Mouse (Mus musculus): Measurements from ENCODE around the gene Irgc1. TPM values are rescaled to one million over a fixed set of nuclear protein-coding genes. Genes with fewer than 3 reads are reported as not detected.

Gene Irgc1
- not detected in 2 replicates for polyA plus RNA-seq (2014; fragmentation: Nextera tagmentation; extraction: Ambion mirVana)

DNA sequence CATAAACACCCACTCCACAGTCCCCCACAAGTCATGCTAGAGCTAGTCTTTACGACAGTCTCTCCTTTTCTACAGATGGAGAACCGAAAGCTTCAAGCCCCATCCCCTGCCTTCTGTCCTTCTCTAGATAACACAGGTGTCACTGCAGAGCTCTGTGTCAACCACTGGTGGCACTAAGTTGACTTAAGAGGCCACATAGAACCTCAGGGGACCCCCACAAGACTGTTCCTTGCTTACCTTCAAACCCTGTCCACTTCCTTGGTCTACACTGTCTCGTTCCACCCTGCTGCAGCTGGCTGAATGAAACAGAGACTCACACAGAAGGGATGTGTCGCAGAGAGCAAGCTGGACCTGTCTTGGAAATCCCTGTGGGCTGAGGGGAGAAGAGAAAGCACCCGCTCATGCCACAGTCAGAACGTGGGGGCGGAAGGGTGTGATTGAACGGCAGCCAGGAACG lies at the start of gene Irgc1:
TSS of gene Irgc1 (minus strand) at position 443 of the 457 bp plus-strand sequence.
- H3K9me3 ChIP-seq (ENCODE audit: control insufficient read depth, low read length), result no peaks in the 10 kb centered on the region
- no peak within 1 kb of the TSS for H3K27ac ChIP-seq (replicated peaks in 1 of 2; ENCODE audit: control insufficient read depth in 1 of 2, insufficient read depth in 1 of 2, low read depth in 2 of 2, low read length in 2 of 2)
- no peaks in the 10 kb centered on the region for H3K4me1 ChIP-seq (ENCODE audit: control insufficient read depth in 2 of 2, insufficient read depth in 2 of 2, low read length in 2 of 2)
- no peak within 1 kb of the TSS for H3K4me2 ChIP-seq (ENCODE audit: low read length)
- no peaks in the 10 kb centered on the region for H3K27me3 ChIP-seq (ENCODE audit: control insufficient read depth, insufficient read depth, low read length)
- H3K9ac ChIP-seq (ENCODE audit: low read length), result no peak within 1 kb of the TSS
- ATAC-seq (ENCODE audit: insufficient number of reproducible peaks, insufficient read depth, low FRiP score, low read depth), result no peak
- WGBS, result 64% methylated on average over 9 of the region's 9 CpGs
- no peaks in the 10 kb centered on the region for H3K36me3 ChIP-seq (ENCODE audit: control insufficient read depth, insufficient read depth, low read length)
- H3K4me3 ChIP-seq (ENCODE audit: control insufficient read depth in 1 of 2, insufficient read depth in 1 of 2, low read depth in 1 of 2, low read length in 2 of 2), result no peak within 1 kb of the TSS

- Histone ChIP-seq H3K9me3 (ENCODE audit: control insufficient read depth, low read length) (peaks cover 5% of the 10 kb centered on the region), H3K9ac (ENCODE audit: low read length) (no peak overlapping the region), H3K36me3 (ENCODE audit: control insufficient read depth, insufficient read depth, low read length) (no peaks in the 10 kb centered on the region), H3K27ac (replicated peaks in 1 of 2; ENCODE audit: control insufficient read depth in 1 of 2, insufficient read depth in 1 of 2, low read depth in 2 of 2, low read length in 2 of 2) (no peak overlapping the region), H3K4me2 (ENCODE audit: low read length) (no peak overlapping the region), H3K4me3 (ENCODE audit: control insufficient read depth in 1 of 2, insufficient read depth in 1 of 2, low read depth in 1 of 2, low read length in 2 of 2) (no peak overlapping the region), H3K4me1 (ENCODE audit: control insufficient read depth in 2 of 2, insufficient read depth in 2 of 2, low read length in 2 of 2) (peaks cover 17 to 31% of the 10 kb centered on the region in 2 experiments), H3K27me3 (ENCODE audit: control insufficient read depth, insufficient read depth, low read length) (peaks cover 67% of the 10 kb centered on the region)
- ATAC-seq (ENCODE audit: insufficient number of reproducible peaks, insufficient read depth, low FRiP score, low read depth), result no peak
- 37% methylated on average over 21 of the region's 21 CpGs for WGBS
These were observed 49.4 kb upstream of the Irgc1 start for GRCm38 (mm10) chr7:24501492-24501891.

DNA sequence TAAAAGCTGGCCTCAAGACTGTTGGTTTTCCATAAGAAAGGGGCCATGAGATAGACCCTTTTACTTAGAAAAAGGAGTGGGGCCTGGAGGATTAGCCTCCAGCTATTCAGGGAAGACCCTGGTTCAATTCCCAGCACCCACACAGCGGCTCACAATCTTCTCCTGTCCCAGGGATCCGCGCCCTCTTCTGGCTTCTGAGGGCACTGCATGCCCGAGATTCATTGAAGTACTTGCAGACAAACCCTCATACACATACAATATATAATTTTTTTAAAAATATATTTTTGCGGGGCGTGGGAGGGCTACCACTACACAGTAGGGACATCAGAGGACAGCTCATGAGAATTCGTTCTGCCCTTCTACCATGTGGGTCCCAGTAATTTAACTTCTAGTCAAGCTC lies 48.8 kb upstream of the Irgc1 start:
- H3K9me3 ChIP-seq (ENCODE audit: control insufficient read depth, low read length), result peaks cover 5% of the 10 kb centered on the region
- peaks cover 16 to 28% of the 10 kb centered on the region in 2 experiments for H3K4me1 ChIP-seq (ENCODE audit: control insufficient read depth in 2 of 2, insufficient read depth in 2 of 2, low read length in 2 of 2)
- 19% methylated on average over 7 of the region's 7 CpGs for WGBS
- no peak for ATAC-seq (ENCODE audit: insufficient number of reproducible peaks, insufficient read depth, low FRiP score, low read depth)
- H3K9ac ChIP-seq (ENCODE audit: low read length), result no peak overlapping the region
- no peaks in the 10 kb centered on the region for H3K36me3 ChIP-seq (ENCODE audit: control insufficient read depth, insufficient read depth, low read length)
- H3K27ac ChIP-seq (replicated peaks in 1 of 2; ENCODE audit: control insufficient read depth in 1 of 2, insufficient read depth in 1 of 2, low read depth in 2 of 2, low read length in 2 of 2), result no peak overlapping the region
- H3K27me3 ChIP-seq (ENCODE audit: control insufficient read depth, insufficient read depth, low read length), result peaks cover 67% of the 10 kb centered on the region
- H3K4me3 ChIP-seq (ENCODE audit: control insufficient read depth in 1 of 2, insufficient read depth in 1 of 2, low read depth in 1 of 2, low read length in 2 of 2), result 0 out of 4 replicates have a peak overlapping the region, but pooled peaks of 1 of the 2 experiments have one; percentile 34
- H3K4me2 ChIP-seq (ENCODE audit: low read length), result no peak overlapping the region

- peak overlapping the region; percentile 66 for H3K4me2 ChIP-seq (ENCODE audit: low read length)
- H3K4me3 ChIP-seq (ENCODE audit: control insufficient read depth in 1 of 2, insufficient read depth in 1 of 2, low read depth in 1 of 2, low read length in 2 of 2), result peak overlapping the region; percentile 30 to 34; a peak in 3 of 4 replicates
- peak overlapping the region; percentile 27 for H3K9ac ChIP-seq (ENCODE audit: low read length)
- H3K27ac ChIP-seq (replicated peaks in 1 of 2; ENCODE audit: control insufficient read depth in 1 of 2, insufficient read depth in 1 of 2, low read depth in 2 of 2, low read length in 2 of 2), result no peak overlapping the region
- 9% methylated on average over 43 of the region's 43 CpGs for WGBS
- no peak for ATAC-seq (ENCODE audit: insufficient number of reproducible peaks, insufficient read depth, low FRiP score, low read depth)
- H3K36me3 ChIP-seq (ENCODE audit: control insufficient read depth, insufficient read depth, low read length), result no peaks in the 10 kb centered on the region
- peaks cover 67% of the 10 kb centered on the region for H3K27me3 ChIP-seq (ENCODE audit: control insufficient read depth, insufficient read depth, low read length)
- peaks cover 9 to 19% of the 10 kb centered on the region in 2 experiments; a peak in 3 of 4 replicates for H3K4me1 ChIP-seq (ENCODE audit: control insufficient read depth in 2 of 2, insufficient read depth in 2 of 2, low read length in 2 of 2)
- H3K9me3 ChIP-seq (ENCODE audit: control insufficient read depth, low read length), result peaks cover 5% of the 10 kb centered on the region
These were observed 47.9 kb upstream of the Irgc1 start for GRCm38 (mm10) chr7:24499856-24500577.

- no peaks in the 10 kb centered on the region for H3K36me3 ChIP-seq (ENCODE audit: control insufficient read depth, insufficient read depth, low read length)
- no peak overlapping the region for H3K4me2 ChIP-seq (ENCODE audit: low read length)
- ATAC-seq (ENCODE audit: insufficient number of reproducible peaks, insufficient read depth, low FRiP score, low read depth), result no peak
- H3K27ac ChIP-seq (replicated peaks in 1 of 2; ENCODE audit: control insufficient read depth in 1 of 2, insufficient read depth in 1 of 2, low read depth in 2 of 2, low read length in 2 of 2), result no peak overlapping the region
- peaks cover 13% of the 10 kb centered on the region; the same call in 1 of the 2 replicates for H3K27me3 ChIP-seq (ENCODE audit: control insufficient read depth, insufficient read depth, low read length)
- H3K4me3 ChIP-seq (ENCODE audit: control insufficient read depth in 1 of 2, insufficient read depth in 1 of 2, low read depth in 1 of 2, low read length in 2 of 2), result no peak overlapping the region
- H3K9me3 ChIP-seq (ENCODE audit: control insufficient read depth, low read length), result no peaks in the 10 kb centered on the region
- H3K9ac ChIP-seq (ENCODE audit: low read length), result no peak overlapping the region
- WGBS, result 79% methylated on average over 8 of the region's 8 CpGs
- H3K4me1 ChIP-seq (ENCODE audit: control insufficient read depth in 2 of 2, insufficient read depth in 2 of 2, low read length in 2 of 2), result no peaks in the 10 kb centered on the region
These were observed 36.2 kb upstream of the Irgc1 start for GRCm38 (mm10) chr7:24488303-24488702.

DNA sequence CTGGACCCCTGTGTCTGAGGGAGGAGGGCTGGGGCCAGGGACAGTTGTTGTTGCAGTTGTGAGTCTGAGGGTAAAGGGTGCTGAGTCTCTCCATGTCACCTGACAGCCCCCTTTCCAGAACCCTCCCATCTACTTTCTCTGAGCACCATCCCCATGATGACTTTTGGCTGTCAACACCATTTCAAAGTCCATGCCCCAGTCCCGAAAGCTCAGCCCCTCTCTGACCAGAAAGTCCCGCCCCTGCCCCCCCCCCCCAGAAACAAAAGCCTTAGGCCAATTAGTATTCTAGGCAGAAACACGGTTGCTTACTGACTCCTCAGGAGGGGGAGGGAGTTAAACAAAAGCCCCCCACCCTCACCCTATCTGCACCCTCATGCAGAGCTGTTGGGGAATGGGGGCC lies 35.3 kb upstream of the Irgc1 start:
- 22% methylated on average over 3 of the region's 3 CpGs for WGBS
- Histone ChIP-seq H3K27ac (replicated peaks in 1 of 2; ENCODE audit: control insufficient read depth in 1 of 2, insufficient read depth in 1 of 2, low read depth in 2 of 2, low read length in 2 of 2) (no peak overlapping the region), H3K27me3 (ENCODE audit: control insufficient read depth, insufficient read depth, low read length) (peaks cover 21% of the 10 kb centered on the region), H3K9ac (ENCODE audit: low read length) (no peak overlapping the region), H3K4me3 (ENCODE audit: control insufficient read depth in 1 of 2, insufficient read depth in 1 of 2, low read depth in 1 of 2, low read length in 2 of 2) (no peak overlapping the region), H3K4me2 (ENCODE audit: low read length) (no peak overlapping the region), H3K4me1 (ENCODE audit: control insufficient read depth in 2 of 2, insufficient read depth in 2 of 2, low read length in 2 of 2) (no peaks in the 10 kb centered on the region), H3K9me3 (ENCODE audit: control insufficient read depth, low read length) (no peaks in the 10 kb centered on the region), H3K36me3 (ENCODE audit: control insufficient read depth, insufficient read depth, low read length) (no peaks in the 10 kb centered on the region)
- ATAC-seq (ENCODE audit: insufficient number of reproducible peaks, insufficient read depth, low FRiP score, low read depth), result no peak

DNA sequence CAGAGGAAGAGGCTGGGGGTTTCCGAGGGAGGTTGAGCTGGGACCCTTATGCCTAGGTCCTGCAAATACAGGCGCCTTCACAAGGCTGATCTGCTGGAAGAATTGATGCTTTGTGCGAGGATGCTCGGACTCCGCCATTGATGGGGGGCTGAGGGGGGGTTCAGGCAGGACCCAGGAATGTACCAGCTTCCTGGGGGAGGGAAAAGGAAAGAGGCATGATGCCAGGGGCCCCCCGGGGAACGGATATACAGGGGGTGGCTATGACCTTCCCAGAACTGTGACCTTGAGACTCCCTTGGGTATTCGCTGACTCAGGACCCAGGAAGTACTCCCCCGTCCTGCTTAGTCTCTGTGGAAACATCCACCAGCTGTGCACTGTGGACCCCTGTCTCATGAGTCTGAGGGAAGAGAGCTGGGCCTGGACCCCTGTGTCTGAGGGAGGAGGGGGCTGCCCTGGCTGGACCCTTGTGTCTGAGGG lies 34.6 kb upstream of the Irgc1 start:
- peaks cover 0 to 4% of the 10 kb centered on the region in 2 experiments; a peak in 1 of 4 replicates for H3K4me1 ChIP-seq (ENCODE audit: control insufficient read depth in 2 of 2, insufficient read depth in 2 of 2, low read length in 2 of 2)
- H3K4me3 ChIP-seq (ENCODE audit: control insufficient read depth in 1 of 2, insufficient read depth in 1 of 2, low read depth in 1 of 2, low read length in 2 of 2), result no peak overlapping the region
- no peak overlapping the region for H3K27ac ChIP-seq (replicated peaks in 1 of 2; ENCODE audit: control insufficient read depth in 1 of 2, insufficient read depth in 1 of 2, low read depth in 2 of 2, low read length in 2 of 2)
- H3K36me3 ChIP-seq (ENCODE audit: control insufficient read depth, insufficient read depth, low read length), result no peaks in the 10 kb centered on the region
- H3K27me3 ChIP-seq (ENCODE audit: control insufficient read depth, insufficient read depth, low read length), result peaks cover 21% of the 10 kb centered on the region
- no peak overlapping the region for H3K9ac ChIP-seq (ENCODE audit: low read length)
- WGBS, result 73% methylated on average over 9 of the region's 9 CpGs
- no peaks in the 10 kb centered on the region for H3K9me3 ChIP-seq (ENCODE audit: control insufficient read depth, low read length)
- ATAC-seq (ENCODE audit: insufficient number of reproducible peaks, insufficient read depth, low FRiP score, low read depth), result no peak; the same call in 1 of the 2 replicates
- no peak overlapping the region for H3K4me2 ChIP-seq (ENCODE audit: low read length)
